Mouse (Mus musculus): ENCODE data around the gene Meox2.

DNA sequence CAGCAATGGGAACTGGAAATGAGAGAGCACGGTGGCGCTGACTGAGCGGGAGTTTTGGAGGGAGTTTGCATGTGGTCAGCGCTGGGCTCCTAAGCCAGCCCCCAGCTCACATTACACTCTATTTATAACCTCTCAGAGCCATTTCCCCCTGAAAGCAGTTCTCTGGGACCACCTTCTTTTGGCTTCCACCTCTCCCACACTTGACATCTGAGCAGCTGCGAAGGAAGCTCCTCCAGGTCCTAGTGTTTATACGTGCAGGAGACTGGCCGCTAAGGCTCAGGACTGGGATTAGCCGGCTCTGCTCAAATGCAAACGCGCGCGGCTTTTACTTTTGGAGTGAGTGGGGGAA, at the start of gene Meox2:
- TF ChIP-seq CTCF (IDR thresholded peaks at IDR 0.05; ENCODE audit: low read depth, low read length) (no peak), POLR2A (IDR thresholded peaks at IDR 0.05; ENCODE audit: insufficient read depth, low read length) (no peak), EP300 (IDR thresholded peaks at IDR 0.05; ENCODE audit: insufficient read depth, low read depth, low read length) (no peak)
